ENCODE assay signal across 11 mouse cellular contexts in genomic region chr2:167058201-167058600, GRCm38 (mm10). TPM values are rescaled to one million over a fixed set of nuclear protein-coding genes. Genes with fewer than 3 reads are reported as not detected.
DNase-seq lines count a peak whose midpoint lies in the region; ATAC-seq lines count a peak whose summit lies in the region.
"Had no signal": no experiment of that assay in that cellular context is flagged by ENCODE, and none has a peak within 500 bp of the region (broad histone marks: within the 10 kb centered on the region; RNA-seq: fewer than 3 reads in every experiment).

No protein-coding gene starts in this region.

- WGBS in lung, embryonic 15.5 days, result 51% methylated on average over 3 of the region's 3 CpGs
- 25% methylated on average over 3 of the region's 3 CpGs for WGBS in macrophage (ENCODE audit: missing documents)
- WGBS in hindbrain, embryonic 10.5 days, result 78% methylated on average over 3 of the region's 3 CpGs

- peak overlapping the region; percentile 36; the same call in 1 of the 2 replicates for H3K27ac ChIP-seq in lung, embryonic 15.5 days
- H3K27ac ChIP-seq in macrophage, result peak overlapping the region; percentile 95
- no peak overlapping the region for H3K27ac ChIP-seq in hindbrain, embryonic 10.5 days

- H3K79me2 ChIP-seq in macrophage (ENCODE audit: inconsistent target), result peaks cover 92% of the 10 kb centered on the region

- peaks cover 33% of the 10 kb centered on the region for H3K36me3 ChIP-seq in lung, embryonic 15.5 days
- peaks cover 33% of the 10 kb centered on the region for H3K36me3 ChIP-seq in macrophage (ENCODE audit: inconsistent target)
- H3K36me3 ChIP-seq in hindbrain, embryonic 10.5 days, result peaks cover 54% of the 10 kb centered on the region

- no peak overlapping the region for H3K4me3 ChIP-seq in lung, embryonic 15.5 days
- no peak overlapping the region for H3K4me3 ChIP-seq in macrophage (ENCODE audit: inconsistent target)
- no peak overlapping the region for H3K4me3 ChIP-seq in hindbrain, embryonic 10.5 days
- H3K4me3 ChIP-seq: erythroblast, embryonic 14.5 days had no signal

- H3K27me3 ChIP-seq in lung, embryonic 15.5 days, result no peaks in the 10 kb centered on the region
- no peaks in the 10 kb centered on the region for H3K27me3 ChIP-seq in hindbrain, embryonic 10.5 days (ENCODE audit: insufficient read depth, poor library complexity, severe bottlenecking)

- H3K4me2 ChIP-seq in lung, embryonic 15.5 days, result no peak overlapping the region

- no peak overlapping the region for H3K9ac ChIP-seq in lung, embryonic 15.5 days

- H3K9me3 ChIP-seq in lung, embryonic 15.5 days, result no peaks in the 10 kb centered on the region
- no peaks in the 10 kb centered on the region for H3K9me3 ChIP-seq in hindbrain, embryonic 10.5 days

- H3K4me1 ChIP-seq in lung, embryonic 15.5 days, result peaks cover 27% of the 10 kb centered on the region
- peaks cover 32% of the 10 kb centered on the region for H3K4me1 ChIP-seq in hindbrain, embryonic 10.5 days (replicated peaks)

- no peak for DNase-seq in lung, postnatal 10 days
- DNase-seq in ZHBTc4 (ENCODE audit: low read depth, low spot score), result peak; percentile 45
- peak; percentile 54 to 78 for DNase-seq in kidney, adult 8-10 months
- no peak for DNase-seq in hindbrain, embryonic 10.5 days (ENCODE audit: low spot score)
- DNase-seq in testis, postnatal 10 days (ENCODE audit: low spot score), result no peak
- DNase-seq: cerebellum, postnatal 25 days; left cerebral cortex, postnatal 4 days; right cerebral cortex, adult 18-20 months had no signal

- no peak for ATAC-seq in lung, embryonic 15.5 days (ENCODE audit: borderline replicate concordance, extremely low read depth, low FRiP score, low TSS enrichment)

RNA-seq across cellular contexts. Expression of gene Znfx1, which starts 4.6 kb away (rescaled TPM):
- 6.8 and 7.6 TPM in 2 replicates for polyA plus RNA-seq in lung, embryonic 15.5 days (2015; fragmentation: Nextera tagmentation; extraction: Ambion mirVana)
- 100 to 1,000 TPM; 140 to 707 (median 513) TPM for total RNA-seq in macrophage (2018; cell fraction: chromatin; rRNA removed)
- 100 to 1,000 TPM; 148 to 640 (median 330) TPM for total RNA-seq in macrophage (2018; cell fraction: cytosol; rRNA removed)
- total RNA-seq in macrophage (2018; cell fraction: nucleus; rRNA removed), result 100 to 1,000 TPM; 164 to 846 (median 558) TPM
- polyA plus RNA-seq in macrophage (2018), result 128 to 243 TPM (median 153 TPM) in 3 replicates
- polyA plus RNA-seq in hindbrain, embryonic 10.5 days (2016; fragmentation: Nextera tagmentation; extraction: Ambion mirVana), result 6.5 and 7.5 TPM in 2 replicates

RNA-seq across cellular contexts. Expression of gene Ddx27, which starts 43.2 kb away (rescaled TPM):
- polyA plus RNA-seq in lung, embryonic 15.5 days (2015; fragmentation: Nextera tagmentation; extraction: Ambion mirVana), result 45.2 and 49.2 TPM in 2 replicates
- total RNA-seq in macrophage (2018; cell fraction: chromatin; rRNA removed), result 100 to 1,000 TPM in 1 of 26 experiments, 10 to 100 TPM in 25; 22.9 to 107 (median 48.0) TPM
- 10 to 100 TPM; 16.7 to 23.4 (median 20.4) TPM for total RNA-seq in macrophage (2018; cell fraction: cytosol; rRNA removed)
- total RNA-seq in macrophage (2018; cell fraction: nucleus; rRNA removed), result 10 to 100 TPM; 16.6 to 64.4 (median 23.7) TPM
- 15.6 to 38.1 TPM (median 33.2 TPM) in 3 replicates for polyA plus RNA-seq in macrophage (2018)
- 49.1 and 68.1 TPM in 2 replicates for polyA plus RNA-seq in hindbrain, embryonic 10.5 days (2016; fragmentation: Nextera tagmentation; extraction: Ambion mirVana)

Comparison
In these comparisons a context has a peak if more than half of its experiments do, and no peak if none do; other contexts are left out.
1. DNase-seq: peak in ZHBTc4 (single experiment) and kidney, adult 8-10 months (2 of 2); none in lung, postnatal 10 days (single experiment), hindbrain, embryonic 10.5 days (single experiment) and testis, postnatal 10 days (single experiment).
2. RNA of gene Znfx1, which starts 4.6 kb away (polyA plus RNA-seq): 128 to 243 TPM in macrophage; 6.5 to 7.5 TPM in hindbrain, embryonic 10.5 days and 6.8 to 7.6 TPM in lung, embryonic 15.5 days; every median in the first group is over 10 times any median in the second.